Mouse (Mus musculus): ENCODE data around the gene Espnl.

Gene Espnl

GRCm38 (mm10) chr1:91390369-91390768, 68.5 kb downstream of the Espnl start:
- DNase-seq, result no peak

DNA sequence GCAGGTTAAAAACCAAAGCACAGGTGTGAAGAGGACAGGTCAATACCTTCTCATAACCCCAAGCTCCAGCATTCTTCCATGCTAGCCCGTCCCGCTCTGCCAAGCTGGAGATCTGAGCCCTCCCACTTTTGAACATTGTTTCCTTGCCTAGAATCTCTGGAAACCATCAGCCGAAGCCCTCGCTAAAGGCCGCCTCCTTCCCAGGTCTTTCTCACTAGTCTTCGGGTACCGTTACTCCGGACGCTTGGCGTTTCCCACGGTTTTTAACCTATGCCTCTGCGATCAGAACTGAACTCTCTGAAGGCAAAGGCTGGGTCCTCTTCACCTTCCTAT, 76.0 kb downstream of the Espnl start:
- peak in 1 of 2 experiments; percentile 7 for DNase-seq

Measured in spleen, adult 18-20 months (tissue).